Mouse (Mus musculus) adrenal gland, adult 8-10 months (tissue): ENCODE results near the gene Sec14l1. TPM values are rescaled to one million over a fixed set of nuclear protein-coding genes. Genes with fewer than 3 reads are reported as not detected.
A peak's percentile ranks its signal among the peaks of the same experiment; 100 is the strongest.

Source experiments
- DNase-seq: peaks from one replicate; pipeline ENCODE4 v3.0.0; 2022
- total RNA-seq, 4 experiments: library from RNA; stranded (reverse); gene quantifications; 2 replicates each; pipeline ENCODE4 v1.2.4; 2022

The Sec14l1 gene
- total RNA-seq, 4 experiments from 2014 or later = 138 to 170 (median 166) TPM

DNA sequence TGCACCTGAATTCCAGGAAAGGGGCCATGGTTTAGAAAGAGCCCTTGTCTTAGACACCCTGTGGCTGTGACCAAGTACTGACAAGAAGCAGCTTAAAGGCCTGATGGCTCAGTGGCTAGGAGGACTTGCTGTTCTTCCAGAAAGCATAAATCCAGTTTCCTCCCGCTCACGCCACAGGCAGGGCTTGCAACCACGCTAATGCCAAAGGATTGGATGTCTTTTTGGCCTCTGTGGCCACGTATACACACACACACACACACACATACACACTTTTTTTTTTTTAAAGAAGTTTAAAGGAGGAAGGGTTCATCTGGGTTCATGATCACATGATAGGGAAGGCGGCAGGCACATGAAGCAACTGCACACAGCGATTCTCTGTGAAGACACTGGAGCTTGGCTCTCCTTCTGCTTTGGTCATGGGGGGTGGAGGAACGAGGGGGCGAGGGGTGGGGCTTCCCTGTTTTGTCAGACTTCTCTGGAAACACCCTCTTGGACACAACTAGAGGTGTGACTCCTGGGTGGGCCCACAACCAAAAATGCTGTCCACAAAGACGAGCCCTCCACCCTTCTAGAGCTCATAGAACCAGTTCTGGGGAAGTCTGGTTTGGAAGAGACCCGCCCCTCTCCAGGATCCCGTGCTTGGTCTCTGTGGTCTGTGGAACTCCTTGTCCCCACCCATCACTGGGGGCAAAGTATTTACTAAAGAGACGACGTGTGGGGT is 26.5 kb upstream of the Sec14l1 start:
- no peak for DNase-seq

DNA sequence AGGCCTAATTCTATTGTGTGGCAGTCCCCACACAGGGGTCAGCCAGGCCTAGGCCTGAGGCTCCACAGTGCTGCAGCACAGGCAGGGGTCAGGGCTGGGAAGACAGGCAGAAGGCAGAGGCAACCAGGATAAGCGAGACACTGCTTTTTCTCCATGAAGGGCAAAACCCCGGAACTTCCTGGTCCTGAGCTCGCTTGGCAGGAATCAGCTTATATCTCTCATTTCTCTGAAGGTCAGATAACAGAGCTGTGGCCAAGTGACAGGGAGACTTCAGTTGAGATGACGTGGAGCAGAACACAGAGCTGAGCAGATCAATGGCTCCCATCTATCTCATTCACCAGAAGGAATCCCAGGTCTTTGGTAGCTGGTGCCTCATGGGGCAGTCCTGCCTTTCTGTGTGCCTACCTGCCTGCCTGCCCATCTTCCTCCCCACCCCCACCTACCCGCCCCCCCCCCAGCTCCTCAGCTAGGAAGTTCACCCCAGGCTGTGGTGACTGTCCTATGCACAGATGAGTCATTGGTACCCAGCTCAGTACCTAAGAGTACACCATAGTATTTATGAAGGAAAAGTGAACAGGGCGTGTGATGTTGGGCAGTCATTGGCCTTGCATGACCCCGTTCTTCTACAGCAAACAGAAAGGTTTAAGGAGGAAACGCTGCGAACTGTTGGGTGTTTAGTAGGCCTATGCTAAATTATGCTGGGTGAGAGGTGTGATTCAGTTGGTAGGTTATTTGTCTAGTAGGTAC is 25.1 kb upstream of the Sec14l1 start:
- DNase-seq = no peak

DNA sequence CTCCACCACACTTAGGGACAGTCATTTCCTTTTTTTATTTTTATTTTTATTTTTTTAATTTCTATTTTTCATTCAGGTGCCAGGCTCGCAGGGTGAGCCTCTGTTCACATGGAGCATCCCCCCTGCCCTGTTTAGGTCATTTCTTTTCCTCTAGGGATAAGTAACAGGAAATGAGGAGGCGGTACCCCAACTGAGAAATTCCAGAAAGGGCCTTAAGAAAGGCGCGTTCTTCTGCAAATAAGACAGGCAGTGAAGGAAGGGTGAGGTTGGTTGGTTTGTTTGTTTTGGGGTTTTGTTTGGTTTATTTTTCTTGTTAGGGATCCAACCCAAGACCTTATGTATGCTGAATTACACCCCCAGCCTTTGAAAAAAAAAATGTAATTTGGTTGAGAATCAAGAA is 23.6 kb upstream of the Sec14l1 start:
- DNase-seq = no peak

GRCm38 (mm10) chr11:117091845-117092244 is 23.1 kb upstream of the Sec14l1 start:
- DNase-seq = no peak

GRCm38 (mm10) chr11:117092711-117093110 is 22.3 kb upstream of the Sec14l1 start:
- no peak for DNase-seq

GRCm38 (mm10) chr11:117093900-117094552 is 20.9 kb upstream of the Sec14l1 start:
- no peak for DNase-seq

- no peak for DNase-seq
These were observed 20.3 kb upstream of the Sec14l1 start for GRCm38 (mm10) chr11:117094646-117095045.

- no peak for DNase-seq
These were observed 17.9 kb upstream of the Sec14l1 start for GRCm38 (mm10) chr11:117097021-117097420.

- no peak for DNase-seq
These were observed 16.8 kb upstream of the Sec14l1 start for GRCm38 (mm10) chr11:117098155-117098554.

GRCm38 (mm10) chr11:117098784-117099183 is 16.2 kb upstream of the Sec14l1 start:
- DNase-seq = no peak

GRCm38 (mm10) chr11:117099372-117099771 is 15.6 kb upstream of the Sec14l1 start:
- no peak for DNase-seq

GRCm38 (mm10) chr11:117101351-117101921 is 13.5 kb upstream of the Sec14l1 start:
- no peak for DNase-seq

DNA sequence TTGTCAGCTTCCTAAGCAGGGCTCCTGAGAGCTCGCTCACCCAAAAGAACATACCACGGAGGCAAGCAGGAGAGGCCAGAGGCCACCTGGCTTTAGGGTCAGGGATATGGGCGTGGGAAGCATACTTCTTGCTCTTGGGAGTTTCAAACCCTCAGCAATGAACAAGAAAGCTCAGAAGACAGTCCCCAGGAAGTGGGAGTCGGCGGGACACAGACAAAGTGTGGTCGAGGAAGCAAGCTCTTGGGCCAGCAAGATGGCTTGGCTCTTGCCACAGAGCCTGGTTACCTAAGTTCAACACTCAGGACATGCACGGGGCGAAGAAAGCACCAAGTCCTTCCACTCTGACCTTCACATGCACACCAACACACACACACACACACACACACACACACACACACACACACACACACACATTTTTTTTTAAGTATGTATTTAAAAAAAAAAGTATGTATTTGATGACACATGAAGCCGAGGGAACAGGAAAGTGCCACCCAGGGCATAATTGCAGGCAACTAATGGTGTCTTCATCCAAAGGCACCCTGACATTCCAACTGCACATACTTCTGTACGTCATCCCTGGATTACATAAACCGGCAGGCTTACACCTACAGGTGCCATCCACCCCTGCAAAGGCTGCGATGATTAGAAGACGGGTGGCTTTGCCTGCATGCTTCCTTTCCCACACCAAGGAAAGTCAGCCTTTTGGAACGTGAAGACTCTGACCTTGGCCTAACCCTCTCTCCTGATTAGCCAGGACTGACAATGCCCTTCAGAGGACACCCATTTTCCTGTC is 12.8 kb upstream of the Sec14l1 start:
- DNase-seq = no peak

DNA sequence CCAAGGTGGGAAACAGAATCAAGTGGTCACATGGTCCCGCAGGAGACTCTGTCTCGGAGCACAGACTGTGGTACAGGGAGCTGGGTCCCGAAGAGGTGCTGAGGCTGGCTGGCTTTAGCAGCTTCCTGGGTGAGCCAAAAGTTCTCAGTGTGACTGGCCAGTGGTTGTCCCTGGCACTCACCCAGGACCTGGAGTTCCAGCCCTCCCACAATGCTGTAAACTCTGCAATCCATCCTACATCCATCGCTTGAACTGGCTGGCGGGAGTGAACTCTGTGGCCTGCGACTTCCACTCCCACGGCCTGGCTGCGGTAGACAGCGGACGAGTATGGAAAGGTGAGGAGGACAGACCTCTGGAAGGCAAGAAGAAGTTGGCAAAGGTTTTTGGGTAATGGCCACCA is 11.4 kb upstream of the Sec14l1 start:
- no peak for DNase-seq

GRCm38 (mm10) chr11:117104044-117104757 is 10.8 kb upstream of the Sec14l1 start:
- DNase-seq = no peak

GRCm38 (mm10) chr11:117105315-117105714 is 9.7 kb upstream of the Sec14l1 start:
- no peak for DNase-seq

DNA sequence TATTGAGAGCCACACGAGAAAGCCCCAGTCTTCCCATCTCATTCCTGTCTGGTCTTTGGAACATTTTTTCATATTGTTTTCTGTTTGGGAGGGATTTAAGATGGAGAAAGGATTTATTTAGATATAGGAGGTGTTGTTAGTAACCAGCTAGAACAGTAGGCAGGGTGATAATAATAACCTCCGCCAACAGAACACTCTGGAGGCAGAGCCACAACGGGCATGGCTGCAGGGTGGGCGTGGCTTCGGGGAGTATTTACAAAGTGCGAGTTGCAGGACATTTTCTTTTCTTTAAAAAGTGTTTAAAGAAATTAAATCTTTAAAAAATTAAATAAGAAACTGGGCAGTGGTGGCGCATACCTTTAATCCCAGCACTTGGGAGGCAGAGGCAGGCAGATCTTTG is 9.1 kb upstream of the Sec14l1 start:
- DNase-seq = no peak

DNA sequence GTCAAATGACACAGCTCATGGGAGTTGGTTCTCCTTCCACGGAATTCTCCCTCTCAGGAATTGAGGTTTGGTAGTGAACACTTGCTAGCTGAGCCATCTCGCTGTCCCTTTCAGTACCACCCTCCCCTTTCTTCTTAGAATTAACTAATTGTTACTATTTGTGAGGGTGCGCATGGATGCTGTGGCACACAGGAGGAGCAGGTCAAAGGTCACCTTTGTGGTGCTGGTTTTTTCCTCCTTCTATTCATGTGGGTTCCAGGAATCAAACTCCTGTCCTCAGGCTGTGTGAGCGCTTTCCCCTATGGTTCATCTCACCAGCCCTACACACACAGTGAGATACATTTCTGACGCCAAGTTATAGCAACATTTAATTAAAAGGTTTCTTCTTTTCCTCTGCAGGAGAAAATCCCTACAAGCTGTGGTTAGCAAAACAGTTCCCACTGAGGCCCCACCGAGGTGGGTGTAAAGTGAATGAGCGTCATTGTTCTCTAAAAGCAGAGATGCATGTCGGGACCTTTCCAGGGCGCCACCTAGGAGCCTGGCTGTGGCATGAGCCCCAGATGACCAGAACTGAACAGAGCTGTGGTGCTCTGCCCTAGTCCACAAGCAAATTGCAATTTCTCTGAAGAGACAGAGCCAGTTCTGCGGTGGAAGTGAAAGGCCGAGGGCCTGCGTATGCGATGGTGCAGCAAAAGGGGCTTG is 8.2 kb upstream of the Sec14l1 start:
- DNase-seq = no peak

DNA sequence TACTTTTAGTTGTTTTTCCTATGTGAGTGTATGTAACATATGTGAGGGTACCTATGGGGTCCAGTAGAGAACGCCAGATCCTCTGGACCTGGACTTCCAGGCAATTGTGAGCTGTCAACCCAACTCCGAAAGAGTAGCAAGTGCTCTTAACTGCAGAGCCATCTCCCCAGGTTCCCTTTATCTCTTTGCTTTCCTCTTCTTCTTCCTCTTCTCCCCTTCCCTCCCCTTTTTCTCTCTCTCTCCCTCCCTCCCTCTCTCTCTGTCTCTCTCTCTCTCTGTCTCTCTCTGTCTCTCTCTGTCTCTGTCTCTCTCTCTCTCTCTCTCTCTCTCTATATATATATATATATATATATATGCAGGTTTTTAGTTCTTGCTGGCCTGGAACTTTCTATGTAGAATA is 7.1 kb upstream of the Sec14l1 start:
- DNase-seq = no peak

DNA sequence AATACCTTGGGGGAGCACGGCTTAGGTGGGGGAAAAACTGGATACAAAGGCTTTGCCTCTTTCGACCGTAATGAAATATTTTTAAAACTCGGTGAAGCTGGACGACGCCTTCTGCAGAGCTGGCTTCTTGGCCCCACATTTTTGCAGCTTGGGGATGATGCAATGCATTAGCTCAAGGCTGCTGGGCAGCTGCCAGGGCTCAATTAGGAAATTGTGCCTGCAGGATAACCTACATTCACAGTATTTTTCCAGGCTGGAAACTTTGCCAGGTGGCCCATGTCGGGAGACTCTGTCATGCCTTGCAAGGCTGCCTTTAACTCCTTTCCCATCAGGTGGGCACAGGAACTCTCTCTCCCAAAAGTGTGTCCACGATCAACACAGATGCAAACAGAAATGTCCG is 6.4 kb upstream of the Sec14l1 start:
- DNase-seq = peak; percentile 87
